Mouse (Mus musculus) lung, postnatal 25 days (tissue): Measurements from ENCODE around the gene Dapk1.

Experiments
- DNase-seq: peaks from one replicate; pipeline ENCODE4 v3.0.0; 2022; ENCODE audit warnings: low spot score

The Dapk1 gene

DNA sequence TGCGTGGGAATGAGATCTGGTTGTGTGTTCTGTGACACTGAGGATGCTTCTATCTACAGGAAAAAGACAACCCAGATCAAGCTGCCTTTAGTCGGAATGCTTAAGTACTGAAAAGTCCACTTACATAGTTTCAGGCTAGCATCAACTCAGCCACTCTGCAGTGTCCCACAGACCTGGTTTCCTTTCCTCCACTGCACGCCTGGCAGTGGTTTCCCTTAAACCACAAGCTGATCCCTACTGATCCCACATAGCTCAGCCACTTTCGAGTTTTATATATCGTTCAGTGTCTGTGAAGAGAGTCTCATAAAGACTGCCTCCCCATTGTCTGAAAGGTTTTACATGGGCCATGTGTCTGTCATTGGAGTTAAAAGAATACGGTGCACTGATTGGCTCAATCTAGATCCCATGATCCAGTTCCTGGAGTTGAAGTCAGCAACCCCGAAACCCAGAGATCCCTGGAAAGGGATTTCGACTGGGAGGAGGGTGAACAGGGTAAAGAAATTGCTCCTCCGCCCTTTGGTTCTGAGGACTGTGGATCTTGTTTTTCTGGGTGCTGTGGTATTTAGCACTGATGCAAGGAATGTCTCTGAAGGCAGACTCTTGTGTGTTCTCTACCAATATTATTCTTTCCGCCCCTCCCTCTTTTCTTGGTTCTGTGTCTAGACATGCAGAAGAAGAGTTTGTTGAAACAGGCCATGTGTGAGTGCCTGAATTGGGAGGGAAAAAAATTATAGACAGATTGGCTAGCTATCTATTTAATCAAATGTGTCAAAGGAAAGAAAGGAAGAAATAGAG, 93.6 kb downstream of the Dapk1 start:
- no peak for DNase-seq

DNA sequence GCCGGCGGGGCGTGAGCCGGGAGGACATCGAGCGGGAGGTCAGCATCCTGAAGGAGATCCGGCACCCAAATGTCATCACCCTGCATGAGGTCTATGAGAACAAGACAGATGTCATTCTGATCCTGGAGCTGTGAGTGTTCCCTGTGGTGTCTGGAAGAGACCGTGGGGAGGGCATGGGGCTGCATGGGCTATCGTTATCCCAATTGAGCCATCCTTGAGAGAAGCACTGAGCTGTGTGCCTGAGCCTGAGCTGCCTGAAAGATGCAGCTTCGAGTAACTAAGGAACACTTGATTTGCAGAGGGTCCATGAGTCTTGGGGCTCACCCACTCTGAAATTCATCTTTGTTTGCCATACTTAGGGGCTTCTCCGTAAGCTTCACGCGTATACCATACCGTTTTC, 94.6 kb downstream of the Dapk1 start:
- DNase-seq = no peak

DNA sequence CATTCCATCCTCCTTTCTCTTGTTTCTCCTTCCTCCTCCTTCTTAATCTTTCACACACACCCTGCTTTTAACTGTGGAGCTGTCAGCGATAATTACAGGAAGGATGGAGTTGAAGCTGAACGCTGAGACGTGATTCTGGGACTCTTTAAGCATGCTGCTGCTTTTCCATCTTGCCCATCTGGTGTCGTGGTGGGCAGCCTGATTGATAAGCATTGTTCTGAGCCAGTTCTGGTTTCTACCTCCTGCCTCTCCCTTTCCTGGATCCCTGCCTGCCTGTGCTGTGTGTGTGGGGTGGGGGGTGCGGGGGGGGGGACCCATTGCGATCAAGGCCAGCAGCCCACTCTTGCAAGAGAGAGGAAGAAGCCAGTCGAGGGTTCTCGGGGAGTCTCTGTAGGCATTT, 95.0 kb downstream of the Dapk1 start:
- DNase-seq = no peak

DNA sequence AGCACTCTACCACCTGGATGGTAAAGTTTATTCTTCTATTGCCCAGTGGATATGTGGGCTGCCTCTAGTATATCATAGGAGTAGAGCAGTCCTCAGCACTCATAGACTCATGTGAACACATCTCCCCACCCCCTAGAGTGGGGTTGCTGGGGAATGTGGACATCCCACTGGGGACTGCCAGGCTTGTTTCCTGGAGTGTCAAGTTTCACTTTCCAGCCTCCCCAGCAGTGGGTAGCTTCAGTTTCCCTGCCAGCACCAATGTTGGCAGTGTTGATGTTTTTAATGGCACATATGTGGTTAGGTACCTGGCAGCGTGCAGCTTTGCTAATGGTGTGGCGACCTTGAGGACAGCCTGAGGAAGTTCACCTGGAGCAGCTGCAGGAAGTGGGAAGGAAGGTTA, 96.3 kb downstream of the Dapk1 start:
- no peak for DNase-seq

DNA sequence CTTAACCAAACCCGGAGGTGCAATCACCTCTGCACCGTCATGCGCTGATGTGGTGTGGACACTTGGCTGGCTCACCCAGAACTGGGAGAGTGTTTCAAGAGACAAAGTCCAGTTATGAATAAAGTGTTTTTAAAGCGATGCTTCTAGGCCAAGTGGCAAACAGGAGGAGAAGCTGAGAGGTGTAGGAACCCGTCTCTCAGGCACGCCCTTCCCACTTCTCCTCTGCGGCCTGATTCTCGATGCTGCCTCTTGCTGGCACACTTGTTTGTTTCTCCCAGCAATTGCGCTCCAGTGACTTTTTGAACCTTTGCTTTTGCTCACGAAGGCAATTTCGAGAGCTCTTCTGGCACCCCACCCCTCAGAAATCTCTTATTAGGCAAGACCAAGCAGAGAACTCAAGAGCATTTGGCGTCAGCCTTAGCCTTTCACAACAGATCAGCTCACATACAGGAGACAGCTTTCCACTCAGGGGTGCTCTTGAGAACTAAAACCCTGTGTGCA, 100.0 kb downstream of the Dapk1 start:
- DNase-seq = peak; percentile 93

DNA sequence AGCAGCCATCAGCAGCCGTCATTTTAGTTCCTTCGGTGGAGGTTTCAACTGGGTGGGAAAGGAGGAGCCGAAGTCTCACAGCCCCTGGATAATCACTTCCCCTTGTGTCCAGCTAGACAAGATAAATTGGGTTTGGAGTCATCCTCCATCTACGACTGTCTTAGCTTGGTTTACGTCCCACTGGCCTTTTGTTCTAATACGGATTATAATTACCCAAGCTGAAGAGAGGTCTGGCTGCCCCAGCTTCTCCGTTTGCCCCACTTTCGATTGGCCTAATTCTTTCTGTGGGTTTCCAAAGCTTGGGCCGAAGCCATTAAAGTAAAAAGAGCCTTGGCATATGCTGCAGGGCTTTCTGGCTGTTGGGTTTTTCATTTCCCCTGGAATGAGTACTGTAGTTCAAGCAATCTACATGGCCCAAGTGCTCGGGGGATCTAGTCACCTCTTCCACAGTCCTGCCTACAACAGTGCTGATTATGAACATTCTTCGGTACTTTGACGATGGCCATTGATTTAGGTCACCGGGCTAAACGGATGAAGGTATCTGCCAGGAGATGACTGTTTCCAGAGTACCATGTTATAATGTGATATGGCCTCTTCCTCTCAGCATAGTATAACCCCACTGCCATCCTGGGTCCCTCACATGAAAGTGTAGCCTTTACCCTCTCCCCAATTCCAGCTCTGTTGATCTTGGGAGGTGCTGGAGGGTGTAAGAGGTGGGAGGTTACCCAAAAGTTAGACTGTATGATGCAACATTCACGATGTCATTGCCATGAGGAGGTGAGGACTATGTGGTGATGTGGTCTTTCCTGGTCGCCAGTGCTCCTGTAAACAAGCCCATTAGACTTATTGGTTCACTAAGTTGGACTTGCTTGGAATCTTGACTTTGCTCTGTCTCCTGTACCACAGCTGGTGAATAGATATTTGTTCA, 106.1 kb downstream of the Dapk1 start:
- no peak for DNase-seq

DNA sequence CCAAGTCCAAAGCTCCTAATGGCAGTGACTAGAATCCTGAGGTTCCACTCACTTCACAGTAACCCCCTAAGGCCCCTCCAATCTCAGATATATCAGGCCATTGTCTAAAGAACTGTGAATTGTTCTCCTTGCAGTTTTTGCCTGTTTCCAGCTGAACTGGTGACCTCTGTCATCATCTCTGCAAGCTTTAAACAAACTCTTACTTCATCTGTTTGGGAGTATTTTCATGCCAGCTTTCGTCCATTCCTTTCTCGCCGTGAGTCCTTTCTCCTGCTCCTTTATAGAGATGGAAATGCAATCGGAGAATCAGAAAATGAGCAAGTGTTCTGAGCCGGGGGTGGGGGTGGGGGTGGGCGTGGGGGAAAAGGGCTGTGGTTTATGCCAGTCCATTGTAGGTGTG, 107.4 kb downstream of the Dapk1 start:
- no peak for DNase-seq

DNA sequence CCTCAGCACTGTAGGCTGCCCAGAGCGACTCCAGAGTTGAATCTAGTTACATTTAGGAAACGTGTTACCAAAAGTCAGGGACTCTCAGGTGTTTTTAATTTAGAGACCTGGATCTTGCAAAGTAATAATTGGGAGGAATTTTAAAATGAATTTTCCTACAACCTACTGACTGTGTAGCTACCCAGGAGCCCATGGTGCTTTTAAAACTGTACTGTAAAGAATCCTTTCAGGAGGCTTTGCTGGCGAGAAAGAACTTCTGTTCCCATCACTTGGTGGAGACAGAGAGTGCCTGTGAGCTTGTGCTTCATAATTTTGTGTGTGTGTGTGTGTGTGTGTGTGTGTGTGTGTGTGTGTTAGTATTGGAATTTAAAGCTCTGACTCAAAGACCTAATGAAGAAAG, 109.2 kb downstream of the Dapk1 start:
- no peak for DNase-seq

DNA sequence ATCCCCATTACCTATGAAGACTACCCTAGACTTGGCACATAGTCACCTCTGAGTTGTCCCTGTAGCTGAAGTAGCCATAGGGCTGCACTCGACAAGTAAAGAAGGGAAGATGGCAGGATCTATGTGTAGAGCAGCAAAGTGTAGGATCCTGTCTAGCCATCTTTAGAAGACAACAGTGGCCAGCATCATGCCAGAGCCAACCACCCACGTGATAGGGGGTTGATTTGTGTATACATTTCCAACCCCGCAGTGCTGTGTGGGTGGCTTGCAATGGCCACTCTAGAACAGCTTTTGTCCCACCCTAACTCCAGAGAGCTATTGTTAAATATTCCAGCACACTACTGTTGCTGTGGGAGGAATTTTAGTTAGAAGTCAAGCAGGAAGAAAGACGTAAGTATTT, 111.8 kb downstream of the Dapk1 start:
- DNase-seq = no peak

DNA sequence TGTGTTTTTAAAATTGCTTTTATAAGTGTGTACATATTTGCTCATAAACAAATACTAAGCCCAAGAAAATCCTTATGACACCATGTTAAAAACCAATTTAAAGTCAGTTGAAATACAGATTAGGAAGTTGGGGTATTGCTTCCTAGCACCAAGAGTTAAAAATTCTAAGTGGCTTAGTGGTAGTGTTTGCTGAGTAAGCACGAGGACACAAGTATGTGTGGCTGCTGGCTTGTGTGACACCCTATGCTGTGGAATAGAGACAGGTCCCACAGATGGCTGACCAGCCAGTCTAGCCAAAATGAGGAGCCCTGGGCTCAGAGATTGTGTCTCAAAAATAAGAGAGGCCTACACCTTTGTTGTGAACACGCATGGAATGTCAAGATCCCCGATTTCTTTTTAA, 114.4 kb downstream of the Dapk1 start:
- DNase-seq = no peak

DNA sequence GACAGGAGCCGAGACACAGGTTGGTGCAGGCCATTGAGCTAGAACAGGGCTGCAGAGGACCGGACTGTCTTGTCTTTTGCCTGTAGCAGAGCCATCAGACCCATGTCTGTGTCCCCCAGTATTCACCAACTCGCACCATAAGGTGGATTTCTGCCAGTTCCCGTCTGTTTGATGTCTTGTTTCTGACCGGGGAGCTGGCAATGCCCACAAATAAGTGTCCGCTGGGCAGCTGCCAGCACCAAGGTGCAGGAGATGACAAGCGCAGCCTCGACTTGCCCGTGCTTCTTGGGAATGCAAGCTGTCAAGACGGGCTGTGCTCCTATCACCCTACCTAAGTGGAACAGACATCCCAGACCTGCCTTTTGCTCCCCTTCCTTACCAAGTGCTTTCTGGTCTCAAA, 115.7 kb downstream of the Dapk1 start:
- DNase-seq = no peak

DNA sequence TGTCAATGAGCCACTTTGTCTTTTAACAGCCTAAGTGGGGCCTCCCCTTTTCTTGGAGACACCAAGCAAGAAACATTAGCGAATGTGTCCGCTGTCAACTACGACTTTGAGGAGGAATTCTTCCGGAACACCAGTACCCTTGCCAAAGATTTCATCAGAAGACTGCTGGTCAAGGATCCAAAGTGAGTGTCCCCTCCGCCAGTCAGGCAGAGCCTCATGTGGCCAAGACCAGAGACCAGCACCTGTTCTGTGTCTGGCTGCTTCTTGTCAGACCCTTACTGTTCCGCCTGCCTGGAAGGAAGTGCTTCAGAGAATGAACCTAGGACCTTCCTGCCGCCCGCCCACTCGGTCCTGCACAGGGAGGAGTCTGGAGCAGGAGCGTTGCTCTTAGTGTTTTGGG, 117.8 kb downstream of the Dapk1 start:
- no peak for DNase-seq

DNA sequence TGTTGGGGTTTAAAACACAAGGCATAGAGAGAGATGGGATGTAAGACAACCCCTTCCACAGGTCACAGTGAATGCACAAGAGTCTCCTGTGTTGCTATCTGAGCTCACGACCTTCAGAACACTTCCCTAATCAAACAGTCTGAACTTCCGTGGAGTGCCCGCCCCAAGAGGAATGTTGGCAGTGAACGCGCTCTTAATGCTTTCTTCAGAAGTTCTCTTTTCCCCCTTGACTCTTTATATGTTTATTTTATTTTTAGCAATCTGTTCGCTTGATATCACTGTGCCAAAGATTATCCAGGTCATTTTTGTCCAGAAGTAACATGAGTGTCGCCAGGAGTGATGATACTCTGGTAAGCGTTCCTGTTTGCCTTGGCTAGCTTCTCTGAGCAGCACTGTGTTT, 121.0 kb downstream of the Dapk1 start:
- DNase-seq = peak; percentile 73

DNA sequence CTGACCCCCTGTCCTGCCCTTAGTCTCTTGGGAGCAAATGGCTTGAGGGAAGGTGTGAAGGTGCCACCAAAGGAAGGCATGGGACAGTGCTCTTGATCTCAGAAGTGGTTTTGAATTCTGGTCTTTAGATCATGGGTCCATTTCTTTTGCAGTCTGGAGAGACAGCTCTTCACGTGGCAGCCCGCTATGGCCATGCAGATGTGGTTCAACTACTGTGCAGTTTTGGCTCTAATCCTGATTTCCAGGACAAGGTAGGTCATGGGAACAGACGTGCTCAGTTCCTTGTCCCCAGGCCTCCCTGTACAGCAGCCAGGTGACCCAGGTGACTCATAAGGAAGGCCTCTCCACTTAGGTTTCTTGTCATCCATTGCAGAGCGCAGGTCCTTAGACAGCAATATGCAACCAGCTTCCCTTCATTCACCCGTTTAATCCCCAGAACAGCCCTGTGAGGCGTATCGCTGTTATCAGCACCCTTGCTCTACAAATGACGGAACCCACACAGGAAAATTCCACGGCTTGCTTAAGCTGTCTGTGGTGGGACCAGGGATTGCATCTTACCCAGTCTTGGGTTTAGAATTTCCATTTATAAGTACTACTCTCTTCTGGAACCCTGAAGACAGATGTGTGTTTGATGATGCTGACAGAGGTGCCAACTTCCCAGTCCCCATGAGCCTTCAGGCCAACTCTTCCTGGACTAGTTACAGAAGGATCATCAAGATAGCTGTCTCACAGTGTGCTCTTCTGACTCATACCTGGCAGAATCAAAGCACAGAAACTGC, 126.7 kb downstream of the Dapk1 start:
- no peak for DNase-seq

DNA sequence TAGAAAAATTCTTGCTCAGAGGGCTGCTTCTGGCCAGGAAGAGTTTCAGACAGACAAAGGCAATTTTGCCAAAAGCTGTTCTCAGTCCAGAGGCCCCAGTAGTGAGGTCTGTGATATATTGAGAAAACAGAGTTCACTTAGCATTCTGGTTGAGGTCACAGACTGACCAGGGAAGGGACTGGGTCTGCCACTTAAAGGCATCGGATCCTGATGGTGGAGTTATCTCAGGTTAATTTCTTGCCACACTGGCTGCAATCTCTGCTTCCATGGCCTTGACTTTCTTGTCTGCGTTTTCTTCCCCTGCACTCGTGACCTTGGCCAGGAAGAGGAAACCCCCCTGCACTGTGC, 127.3 kb downstream of the Dapk1 start:
- no peak for DNase-seq

DNA sequence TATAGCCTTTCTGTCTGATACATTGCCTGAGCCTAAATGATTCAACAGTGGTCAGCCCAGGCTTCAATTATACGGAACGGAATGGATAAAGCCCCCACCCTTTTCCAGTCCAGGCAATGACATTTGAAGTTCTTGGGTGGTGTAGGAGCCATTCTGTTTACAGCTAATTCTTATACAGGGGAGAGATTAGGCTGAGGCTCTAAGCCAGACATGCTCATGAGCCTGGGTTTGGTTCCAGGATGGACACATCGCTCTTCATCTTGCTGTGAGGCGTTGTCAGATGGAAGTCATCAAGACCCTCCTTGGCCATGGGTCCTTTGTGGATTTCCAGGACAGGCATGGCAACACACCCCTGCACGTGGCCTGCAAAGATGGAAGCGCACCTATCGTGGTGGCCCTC, 128.8 kb downstream of the Dapk1 start:
- DNase-seq = no peak

DNA sequence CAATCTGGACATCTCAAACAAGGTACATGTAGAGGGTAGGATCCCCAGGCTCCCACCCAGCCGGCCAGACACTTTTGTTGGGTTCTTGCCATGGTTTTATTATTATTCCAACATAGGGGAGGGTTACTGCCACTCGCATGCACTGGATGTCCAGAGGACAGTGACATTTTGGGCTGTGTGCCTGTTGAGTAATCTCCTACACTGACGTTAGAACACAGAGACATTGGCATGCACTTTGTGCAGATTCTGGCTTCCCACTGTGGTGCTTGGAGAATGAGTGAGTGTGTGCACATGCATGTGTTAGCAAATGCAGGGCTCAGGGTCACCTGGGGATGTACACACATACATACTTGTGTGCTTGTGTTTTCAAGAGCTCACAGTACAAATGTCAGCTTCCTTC, 129.3 kb downstream of the Dapk1 start:
- no peak for DNase-seq

DNA sequence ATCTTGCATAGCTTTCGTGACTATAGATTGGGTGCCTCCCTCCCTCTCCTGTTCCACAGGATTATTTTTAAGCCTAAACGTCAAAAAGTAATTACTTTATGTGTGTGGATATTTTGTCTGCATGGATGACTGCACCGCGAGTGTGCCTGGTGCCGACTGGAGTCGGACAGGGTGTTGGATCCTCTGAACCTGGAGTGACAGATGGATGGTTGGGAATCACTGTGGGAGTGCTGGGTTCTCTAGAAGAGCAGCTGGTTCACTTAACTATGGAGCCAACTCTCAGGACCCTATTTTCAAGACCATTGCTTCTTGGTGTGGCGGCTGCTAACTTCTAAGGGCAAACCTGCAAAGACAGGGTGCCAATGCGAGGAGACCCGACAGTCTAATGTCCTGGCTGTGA, 133.6 kb downstream of the Dapk1 start:
- no peak for DNase-seq

DNA sequence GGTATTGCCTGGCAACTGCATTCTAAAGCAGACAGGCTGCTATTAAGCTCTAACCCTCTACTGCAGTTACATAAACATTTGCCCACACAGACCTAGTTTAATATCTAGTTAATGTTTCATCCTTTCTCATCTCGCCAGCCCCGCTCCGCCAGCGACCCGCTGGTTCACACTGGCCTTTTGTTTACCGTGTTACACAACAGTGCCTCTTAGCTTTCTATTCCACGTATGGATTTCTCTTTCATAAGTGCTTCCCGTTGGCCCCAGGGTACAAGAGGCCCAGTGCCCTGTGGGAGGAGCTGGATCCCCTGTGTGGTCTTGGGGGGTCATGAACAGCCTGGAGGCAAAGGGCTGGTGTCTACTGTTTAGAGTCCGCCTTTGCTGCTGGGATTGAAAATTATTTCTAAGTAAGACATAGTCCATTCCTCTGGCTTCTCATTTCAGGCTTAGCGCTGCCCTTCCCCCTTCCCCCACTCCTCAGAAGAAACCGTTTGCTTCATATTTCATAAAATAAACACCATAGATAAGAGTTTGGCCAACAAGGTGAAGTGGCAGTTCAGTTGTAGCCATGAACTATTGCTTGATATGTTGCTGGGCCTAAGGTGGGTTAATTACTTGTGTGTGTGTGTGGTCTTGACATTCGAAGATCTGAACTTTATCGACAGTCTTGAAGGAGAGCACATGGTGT, 134.8 kb downstream of the Dapk1 start:
- peak; percentile 76 for DNase-seq

DNA sequence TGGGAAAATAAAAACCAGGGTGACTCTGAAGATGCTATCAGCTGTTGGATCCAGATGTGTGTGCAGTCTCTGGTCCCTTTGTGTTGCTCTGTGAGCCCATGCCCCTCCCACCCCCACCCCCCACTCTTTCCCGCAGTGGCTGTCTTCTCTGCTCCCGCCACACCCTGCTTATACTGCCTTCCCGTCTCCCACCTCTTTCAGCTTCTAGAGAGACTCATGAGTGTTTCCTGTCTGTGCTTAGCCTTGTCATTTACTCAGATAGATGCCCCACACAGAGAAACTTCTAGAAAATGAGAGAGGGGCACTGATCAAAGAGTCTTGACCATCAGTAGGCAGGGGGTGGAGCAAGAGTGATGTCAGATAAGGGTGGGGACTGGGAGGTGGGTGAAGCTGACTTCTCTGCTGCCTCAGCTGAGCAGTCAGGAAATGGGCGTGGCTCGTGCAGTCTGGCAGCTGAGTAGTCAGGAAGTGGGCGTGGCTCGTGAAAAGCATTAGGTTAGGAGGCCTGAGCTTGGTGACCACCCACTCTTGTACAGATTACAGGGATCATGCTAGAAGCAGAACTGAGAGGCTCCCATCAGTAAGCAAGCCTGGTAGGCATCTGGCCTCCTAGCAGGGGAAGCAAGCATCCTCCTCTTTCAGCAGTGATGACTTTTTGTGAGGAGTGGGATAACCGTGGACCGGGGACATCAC, 136.0 kb downstream of the Dapk1 start:
- peak; percentile 96 for DNase-seq

DNA sequence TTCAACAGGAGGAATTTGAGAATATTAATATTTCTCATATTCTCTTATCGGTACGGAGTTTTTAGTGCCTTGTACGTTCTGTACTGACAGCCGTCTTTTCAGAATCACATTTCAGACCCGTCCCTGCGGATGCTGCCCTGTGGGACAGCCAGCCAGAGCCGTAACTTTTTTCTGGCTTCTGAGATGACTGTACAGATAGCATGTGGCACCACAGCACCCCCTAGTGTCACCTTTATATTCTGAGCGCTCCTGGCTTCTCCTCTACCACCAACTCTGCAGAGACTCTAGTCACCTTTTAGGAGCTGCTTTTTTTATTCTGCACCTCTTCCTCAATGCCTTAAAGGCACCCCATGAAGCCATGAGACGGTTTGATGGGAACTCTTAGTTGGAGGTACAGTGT, 136.7 kb downstream of the Dapk1 start:
- peak; percentile 85 for DNase-seq
